Mouse (Mus musculus): Measurements from ENCODE around the gene Rtp3. TPM values are rescaled to one million over a fixed set of nuclear protein-coding genes. Genes with fewer than 3 reads are reported as not detected.

The Rtp3 gene
- polyA plus RNA-seq, 1 experiment from 2014 or later, result not detected

GRCm38 (mm10) chr9:110965910-110966231, 24.5 kb downstream of the Rtp3 start:
- Histone ChIP-seq H3K27ac (no peak overlapping the region), H3K4me3 (no peak overlapping the region), H3K9me3 (replicated peaks) (no peaks in the 10 kb centered on the region; the same call in 1 of the 2 replicates), H3K36me3 (no peaks in the 10 kb centered on the region), H3K9ac (no peak overlapping the region), H3K4me1 (no peaks in the 10 kb centered on the region), H3K4me2 (replicated peaks) (no peak overlapping the region), H3K27me3 (no peaks in the 10 kb centered on the region)
- no peak for ATAC-seq (ENCODE audit: low FRiP score)
- 79% methylated on average over 2 of the region's 2 CpGs for WGBS

- H3K9ac ChIP-seq, result no peak overlapping the region
- no peaks in the 10 kb centered on the region for H3K27me3 ChIP-seq
- no peak overlapping the region for H3K27ac ChIP-seq
- H3K4me1 ChIP-seq, result no peaks in the 10 kb centered on the region
- no peak for ATAC-seq (ENCODE audit: low FRiP score)
- H3K36me3 ChIP-seq, result no peaks in the 10 kb centered on the region
- no peak overlapping the region for H3K4me2 ChIP-seq (replicated peaks)
- H3K9me3 ChIP-seq (replicated peaks), result no peaks in the 10 kb centered on the region; the same call in 1 of the 2 replicates
- WGBS, result 91% methylated on average over 22 of the region's 22 CpGs
- H3K4me3 ChIP-seq, result no peak overlapping the region
Measured at GRCm38 (mm10) chr9:110965062-110965909, 25.1 kb downstream of the Rtp3 start.

GRCm38 (mm10) chr9:110963566-110964115, 26.7 kb downstream of the Rtp3 start:
- H3K9ac ChIP-seq, result no peak overlapping the region
- ATAC-seq (ENCODE audit: low FRiP score), result no peak
- H3K4me1 ChIP-seq, result no peaks in the 10 kb centered on the region
- H3K4me3 ChIP-seq, result no peak overlapping the region
- no peaks in the 10 kb centered on the region for H3K27me3 ChIP-seq
- H3K36me3 ChIP-seq, result no peaks in the 10 kb centered on the region
- 89% methylated on average over 8 of the region's 8 CpGs for WGBS
- H3K9me3 ChIP-seq (replicated peaks), result no peaks in the 10 kb centered on the region
- no peak overlapping the region for H3K27ac ChIP-seq
- H3K4me2 ChIP-seq (replicated peaks), result no peak overlapping the region

GRCm38 (mm10) chr9:110961386-110961785, 29.0 kb downstream of the Rtp3 start:
- Histone ChIP-seq H3K36me3 (no peaks in the 10 kb centered on the region), H3K4me3 (no peak overlapping the region), H3K4me2 (replicated peaks) (no peak overlapping the region), H3K9me3 (replicated peaks) (no peaks in the 10 kb centered on the region), H3K9ac (no peak overlapping the region), H3K27ac (no peak overlapping the region), H3K27me3 (no peaks in the 10 kb centered on the region), H3K4me1 (no peaks in the 10 kb centered on the region)
- WGBS, result 93% methylated on average over 8 of the region's 8 CpGs
- no peak for ATAC-seq (ENCODE audit: low FRiP score)

DNA sequence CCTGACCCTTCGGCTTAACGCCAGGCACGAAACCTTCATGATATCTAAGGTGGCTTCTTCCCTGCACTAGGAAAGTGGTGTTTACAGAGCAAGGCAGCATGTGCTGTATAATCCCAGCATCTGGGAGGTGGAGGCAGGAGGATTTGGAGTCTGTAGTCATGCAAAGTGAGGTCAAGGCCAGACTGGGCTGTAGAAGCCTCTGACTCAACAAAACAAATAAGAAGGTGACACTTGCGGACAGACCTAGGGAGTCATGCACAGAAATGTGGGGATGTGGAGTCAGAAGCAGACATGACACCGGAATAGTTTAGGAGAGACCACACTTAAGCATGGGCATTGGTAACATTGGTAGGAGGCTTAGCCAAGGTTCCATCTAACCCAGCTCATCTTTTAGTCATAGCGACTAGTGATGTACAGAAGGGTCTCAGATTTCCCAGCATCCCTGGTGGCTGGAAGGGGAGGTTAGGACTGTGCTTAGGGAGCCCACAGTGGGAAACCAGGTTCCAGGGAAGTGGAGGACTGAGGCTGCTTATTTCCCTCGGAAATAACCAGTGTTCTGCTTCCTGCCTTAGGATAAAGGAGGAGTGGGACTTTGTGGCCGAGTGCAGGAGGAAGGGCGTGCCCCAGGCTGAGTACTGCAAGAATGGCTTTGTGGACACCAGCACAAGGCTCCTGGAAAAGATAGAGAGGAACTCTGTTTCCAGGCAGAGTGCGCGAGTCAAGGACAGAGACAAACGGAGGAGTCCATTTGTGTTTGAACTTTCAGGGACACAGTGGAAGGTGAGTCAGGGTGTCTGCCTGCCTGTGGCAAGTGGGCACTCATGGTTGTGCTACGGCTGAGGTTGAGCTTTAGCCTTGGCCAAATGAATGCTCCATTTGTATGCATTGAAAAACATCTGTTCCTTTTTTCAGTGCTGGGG, 29.9 kb downstream of the Rtp3 start:
- H3K36me3 ChIP-seq, result no peaks in the 10 kb centered on the region
- no peak for ATAC-seq (ENCODE audit: low FRiP score)
- WGBS, result 85% methylated on average over 13 of the region's 13 CpGs

DNA sequence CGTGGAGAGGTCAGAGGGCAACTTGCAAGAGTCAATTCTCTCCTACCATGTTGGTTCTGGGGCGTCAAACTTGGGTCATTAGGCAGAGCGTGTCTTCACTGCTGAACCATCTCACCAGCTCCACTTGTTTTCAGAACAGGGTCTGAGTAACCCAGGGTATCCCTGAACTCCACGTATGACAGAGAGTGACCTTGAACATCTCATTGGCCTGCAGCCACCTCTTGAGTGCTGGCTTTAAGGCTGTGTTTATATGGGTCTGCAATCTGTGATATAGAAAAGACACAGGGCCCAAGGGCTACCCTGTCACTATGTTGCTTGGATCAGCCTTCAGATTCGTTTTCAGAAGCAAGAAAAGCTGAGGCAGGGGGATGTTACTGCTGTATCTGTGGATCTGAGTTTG, 30.7 kb downstream of the Rtp3 start:
- Histone ChIP-seq H3K4me3 (no peak overlapping the region), H3K9me3 (replicated peaks) (no peaks in the 10 kb centered on the region), H3K4me2 (replicated peaks) (no peak overlapping the region), H3K27me3 (peaks cover 13% of the 10 kb centered on the region; the same call in 1 of the 2 replicates), H3K27ac (no peak overlapping the region), H3K9ac (no peak overlapping the region), H3K36me3 (no peaks in the 10 kb centered on the region), H3K4me1 (no peaks in the 10 kb centered on the region)
- no peak for ATAC-seq (ENCODE audit: low FRiP score)
- WGBS, result 85% methylated on average over 5 of the region's 5 CpGs

More for the DNA sequence above, 29.9 kb downstream of the Rtp3 start:
- Histone ChIP-seq H3K9ac (no peak overlapping the region), H3K4me2 (replicated peaks) (no peak overlapping the region), H3K27me3 (0 out of 2 replicates have a peak, but pooled peaks cover 7% of the 10 kb centered on the region), H3K4me1 (no peaks in the 10 kb centered on the region), H3K4me3 (no peak overlapping the region), H3K9me3 (replicated peaks) (no peaks in the 10 kb centered on the region), H3K27ac (no peak overlapping the region)

DNA sequence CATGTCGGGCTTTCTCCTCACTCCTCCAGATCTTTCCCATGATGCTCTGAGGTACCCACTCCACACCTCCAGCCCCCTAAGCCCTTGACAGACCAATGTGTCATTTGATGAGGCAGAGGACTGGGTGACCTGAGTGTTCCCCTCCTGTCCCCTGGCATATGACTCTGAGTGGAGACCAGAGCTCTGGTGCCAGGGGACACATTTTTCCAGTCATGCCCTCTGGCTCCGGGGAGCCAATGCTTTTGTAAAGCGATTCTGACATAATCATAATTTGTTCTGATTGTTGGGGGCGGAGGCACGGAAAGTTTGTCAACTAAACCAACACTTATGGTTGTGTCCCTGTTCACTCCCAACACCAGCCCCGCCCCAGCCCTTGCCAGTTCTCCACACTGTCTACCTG, 34.4 kb downstream of the Rtp3 start:
- peaks cover 34% of the 10 kb centered on the region for H3K27me3 ChIP-seq
- 0 out of 2 replicates have a peak, but pooled peaks cover 2% of the 10 kb centered on the region for H3K4me1 ChIP-seq
- no peaks in the 10 kb centered on the region for H3K9me3 ChIP-seq (replicated peaks)
- H3K4me2 ChIP-seq (replicated peaks), result no peak overlapping the region
- no peak overlapping the region for H3K4me3 ChIP-seq
- no peak for ATAC-seq (ENCODE audit: low FRiP score)
- WGBS, result 82% methylated on average over 6 of the region's 6 CpGs
- no peak overlapping the region for H3K27ac ChIP-seq
- no peak overlapping the region for H3K9ac ChIP-seq
- H3K36me3 ChIP-seq, result no peaks in the 10 kb centered on the region

GRCm38 (mm10) chr9:110954681-110955445, 35.5 kb downstream of the Rtp3 start:
- no peak for ATAC-seq (ENCODE audit: low FRiP score)
- Histone ChIP-seq H3K4me3 (no peak overlapping the region), H3K4me2 (replicated peaks) (no peak overlapping the region), H3K4me1 (0 out of 2 replicates have a peak, but pooled peaks cover 2% of the 10 kb centered on the region), H3K36me3 (no peaks in the 10 kb centered on the region), H3K27me3 (peaks cover 34% of the 10 kb centered on the region), H3K9me3 (replicated peaks) (no peaks in the 10 kb centered on the region; the same call in 1 of the 2 replicates), H3K27ac (no peak overlapping the region), H3K9ac (no peak overlapping the region)
- WGBS, result 53% methylated on average over 2 of the region's 2 CpGs

DNA sequence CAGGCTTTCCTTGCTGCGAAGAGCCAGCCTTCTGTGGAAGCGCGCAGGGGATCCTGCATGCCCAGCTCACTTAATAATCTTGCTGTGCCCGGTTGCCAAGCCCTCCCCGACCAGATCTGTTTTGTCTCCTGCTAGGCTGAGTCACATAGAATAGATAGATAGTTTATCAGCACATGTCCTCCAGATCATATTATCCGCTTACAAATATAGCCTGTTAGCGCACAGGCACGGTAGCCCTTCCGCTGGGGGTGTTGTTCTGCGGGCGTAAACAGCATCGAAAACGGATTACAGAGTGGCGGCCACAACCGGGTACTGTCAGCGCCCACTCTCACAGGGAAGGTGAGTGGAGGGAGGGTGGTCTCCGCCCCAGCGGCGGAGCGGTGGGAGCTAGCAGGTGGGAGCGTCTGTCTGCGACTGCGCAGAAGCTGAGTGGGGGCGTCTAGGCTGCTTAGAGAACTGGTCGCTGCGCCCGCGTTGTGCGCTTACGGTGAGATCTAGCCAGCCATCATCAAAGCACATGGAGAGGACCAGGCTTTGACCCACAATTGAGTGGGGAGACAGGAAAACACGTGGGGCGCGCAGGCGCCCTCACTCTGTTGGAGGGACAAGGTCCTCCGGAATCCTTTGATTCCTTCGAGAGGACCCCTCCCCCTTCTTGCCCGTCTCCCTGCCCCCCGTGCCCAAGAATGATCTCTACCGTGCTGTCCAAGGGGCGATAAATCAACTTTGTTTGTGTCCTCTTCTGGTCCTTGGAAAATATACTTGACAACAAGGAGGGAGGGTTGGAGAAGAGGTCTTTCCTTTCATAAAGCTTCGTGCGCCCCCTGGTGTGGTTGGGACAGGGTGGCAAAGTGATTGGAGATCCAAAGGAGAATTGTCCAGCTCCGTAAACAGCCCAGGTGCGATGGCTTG, 36.6 kb downstream of the Rtp3 start:
- Histone ChIP-seq H3K27ac (no peak overlapping the region), H3K27me3 (peaks cover 34% of the 10 kb centered on the region), H3K9me3 (replicated peaks) (no peaks in the 10 kb centered on the region; the same call in 1 of the 2 replicates)

DNA sequence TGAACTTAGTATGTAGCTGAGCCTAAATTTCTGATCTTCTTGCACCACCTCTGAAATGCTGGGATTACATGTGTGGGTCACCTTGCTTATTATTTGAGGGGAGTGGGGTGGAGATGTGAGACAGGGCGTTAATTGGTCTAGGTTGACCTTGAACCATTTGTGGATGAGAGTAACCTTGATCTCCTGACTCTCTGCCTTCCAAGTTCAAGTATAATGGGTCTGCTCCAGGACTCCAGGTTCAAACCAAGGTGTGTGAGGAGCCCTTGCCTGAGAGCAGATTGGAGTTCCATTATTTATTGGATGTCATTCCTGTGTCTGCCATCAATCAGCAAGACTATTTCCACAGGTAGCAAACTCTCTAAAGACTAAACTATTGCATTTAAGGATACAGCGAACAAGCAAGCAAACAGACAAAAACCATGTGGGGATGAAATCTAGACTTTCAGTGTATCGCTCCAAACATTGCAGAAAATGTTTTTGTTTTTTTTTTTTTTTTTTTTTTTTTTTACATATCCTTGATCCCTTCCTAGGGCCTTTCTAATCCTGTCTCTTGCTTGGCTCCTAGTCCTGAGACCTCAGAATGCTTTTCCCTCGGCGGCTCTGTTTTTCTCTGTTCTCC, 37.3 kb downstream of the Rtp3 start:
- ATAC-seq (ENCODE audit: low FRiP score), result no peak

More for the DNA sequence above, 36.6 kb downstream of the Rtp3 start:
- Histone ChIP-seq H3K4me1 (0 out of 2 replicates have a peak, but pooled peaks cover 2% of the 10 kb centered on the region), H3K4me3 (peak overlapping the region; percentile 50), H3K36me3 (no peaks in the 10 kb centered on the region), H3K9ac (peak overlapping the region; percentile 46), H3K4me2 (replicated peaks) (peak overlapping the region; percentile 95)
- peak; percentile 71 for ATAC-seq (ENCODE audit: low FRiP score)
- 1% methylated on average over 44 of the region's 44 CpGs for WGBS

More for the DNA sequence above, 37.3 kb downstream of the Rtp3 start:
- Histone ChIP-seq H3K4me2 (replicated peaks) (peak overlapping the region; percentile 95), H3K27me3 (peaks cover 39% of the 10 kb centered on the region), H3K27ac (no peak overlapping the region), H3K4me1 (0 out of 2 replicates have a peak, but pooled peaks cover 2% of the 10 kb centered on the region), H3K9me3 (replicated peaks) (no peaks in the 10 kb centered on the region; the same call in 1 of the 2 replicates), H3K9ac (peak overlapping the region; percentile 46; the same call in 1 of the 2 replicates), H3K4me3 (peak overlapping the region; percentile 50), H3K36me3 (no peaks in the 10 kb centered on the region)
- WGBS, result 50% methylated on average over 5 of the region's 5 CpGs
